Mouse (Mus musculus) stomach, postnatal 0 days (tissue): ENCODE data around the gene Hoxa9. TPM values are rescaled to one million over a fixed set of nuclear protein-coding genes. Genes with fewer than 3 reads are reported as not detected.

Source experiments
- ATAC-seq: fragments of 200-750 bp; cut with Nextera tagmentation; 2 replicates; pipeline ENCODE4 v1.8.0; 2017; ENCODE audit not compliant: low FRiP score, low TSS enrichment
- DNase-seq: peaks from one replicate; pipeline ENCODE4 v3.0.0-alpha.2; 2016; ENCODE audit warnings: low spot score
- H3K27ac ChIP-seq: fragments of 300-500 bp; sonication (generic); replicated peaks from 2 replicates; pipeline ENCODE4 v1.5.1; 2014; ENCODE audit warnings: mild to moderate bottlenecking, control low read depth
- H3K27me3 ChIP-seq: fragments of 300-500 bp; sonication (generic); 2 replicates; pipeline ENCODE4 v1.6.1; 2014; ENCODE audit warnings: low read length; ENCODE audit not compliant: control insufficient read depth, insufficient read depth
- H3K36me3 ChIP-seq: fragments of 300-500 bp; sonication (generic); 2 replicates; pipeline ENCODE4 v1.6.1; 2014; ENCODE audit warnings: low read length, mixed read lengths; ENCODE audit not compliant: control insufficient read depth, insufficient read depth
- H3K4me1 ChIP-seq: fragments of 300-500 bp; sonication (generic); replicated peaks from 2 replicates; pipeline ENCODE4 v1.6.1; 2014; ENCODE audit warnings: antibody characterized with exemption; ENCODE audit not compliant: control insufficient read depth, insufficient read depth
- H3K4me2 ChIP-seq: fragments of 300-500 bp; sonication (generic); replicated peaks from 2 replicates; pipeline ENCODE4 v1.6.1; 2014; ENCODE audit warnings: low read depth, mild to moderate bottlenecking, control low read depth, moderate library complexity
- H3K4me3 ChIP-seq: fragments of 300-500 bp; sonication (generic); 2 replicates; pipeline ENCODE4 v1.5.1; 2014; ENCODE audit warnings: low read depth, low read length, control low read depth
- H3K9ac ChIP-seq: fragments of 300-500 bp; sonication (generic); 2 replicates; pipeline ENCODE4 v1.6.1; 2014; ENCODE audit warnings: mild to moderate bottlenecking, low read length, control low read depth, mixed read lengths
- H3K9me3 ChIP-seq: fragments of 300-500 bp; sonication (generic); 2 replicates; pipeline ENCODE4 v1.6.1; 2016; ENCODE audit warnings: low read length; ENCODE audit not compliant: control insufficient read depth
- CTCF ChIP-seq: IDR thresholded peaks from 2 replicates; pipeline ENCODE4 v1.5.1; 2016; ENCODE audit warnings: antibody characterized with exemption, low read depth, mild to moderate bottlenecking, moderate library complexity
- EP300 ChIP-seq: optimal IDR thresholded peaks from 2 replicates; pipeline ENCODE3; 2016; ENCODE audit warnings: antibody characterized with exemption
- WGBS: fragments of 180-500 bp; shearing (Covaris S2); extraction: QIAGEN DNeasy Blood & Tissue Kit; methylation state at CpG from one replicate; pipeline ENCODE4 v1.1.7; 2014; 5-methylcytosine and 5-hydroxymethylcytosine counted together
- polyA plus RNA-seq: library from polyadenylated mRNA; unstranded; fragments of >200 nt; fragmentation: Nextera tagmentation; extraction: Ambion mirVana; gene quantifications from 2 replicates; pipeline ENCODE4 v1.2.1, GENCODE M21; 2015

Hoxa9 gene
- polyA plus RNA-seq, 1 experiment from 2014 or later = 0.13 TPM

- H3K4me1 ChIP-seq = no peaks in the 10 kb centered on the region
- DNase-seq = peak; percentile 79
- no peak overlapping the region for H3K4me2 ChIP-seq
- H3K9me3 ChIP-seq = no peaks in the 10 kb centered on the region
- no peak overlapping the region for H3K4me3 ChIP-seq
- no peaks in the 10 kb centered on the region for H3K36me3 ChIP-seq
- ATAC-seq = no peak
- no peak overlapping the region for H3K27ac ChIP-seq
- TF ChIP-seq CTCF (peak; percentile 89), EP300 (no peak)
- peaks cover 29% of the 10 kb centered on the region for H3K27me3 ChIP-seq
- under 1% methylated on average over 6 of the region's 6 CpGs for WGBS
- H3K9ac ChIP-seq = no peak overlapping the region
These were observed 26.1 kb upstream of the Hoxa9 start for GRCm38 (mm10) chr6:52256956-52257355.

- ATAC-seq = no peak
- 0 out of 2 replicates have a peak overlapping the region, but pooled peaks have one; percentile 6 for H3K4me3 ChIP-seq
- TF ChIP-seq CTCF (no peak), EP300 (no peak)
These were observed 22.9 kb upstream of the Hoxa9 start for GRCm38 (mm10) chr6:52253511-52254500.

DNA sequence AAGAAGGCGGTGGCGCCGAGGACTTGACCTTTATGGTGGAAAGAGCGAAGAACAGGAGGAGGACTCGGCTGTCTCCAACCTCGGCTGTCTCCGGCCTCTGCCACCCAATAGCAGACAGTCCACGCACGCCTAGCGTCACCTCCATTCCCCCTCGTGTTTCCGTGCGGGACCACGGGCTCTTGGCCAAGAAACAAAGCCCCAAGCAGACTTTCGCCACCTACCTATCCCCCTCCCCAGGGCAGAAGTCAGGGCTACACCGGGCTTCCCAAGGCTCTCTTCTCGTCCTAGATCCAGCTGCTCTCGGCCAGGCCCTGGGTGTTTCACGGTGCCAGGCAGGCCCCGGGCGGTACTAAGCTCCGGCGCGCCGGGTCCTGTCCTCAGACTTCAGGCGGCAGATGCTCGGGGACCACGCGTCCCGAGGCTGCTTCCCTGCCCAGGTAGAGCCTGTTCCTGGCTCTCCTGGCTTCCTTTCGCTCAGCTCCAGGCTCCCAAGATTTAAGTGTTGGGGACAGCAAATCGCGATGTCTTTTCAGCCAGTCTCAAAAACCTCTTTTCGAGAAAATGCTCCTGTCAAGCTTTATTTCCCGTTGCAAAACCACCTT is 22.0 kb upstream of the Hoxa9 start:
- H3K4me2 ChIP-seq = no peak overlapping the region
- no peaks in the 10 kb centered on the region for H3K36me3 ChIP-seq
- DNase-seq (no peak), ATAC-seq (no peak)
- TF ChIP-seq EP300 (no peak), CTCF (no peak)
- peaks cover 30% of the 10 kb centered on the region for H3K27me3 ChIP-seq
- no peak overlapping the region for H3K4me3 ChIP-seq
- H3K27ac ChIP-seq = no peak overlapping the region
- H3K4me1 ChIP-seq = no peaks in the 10 kb centered on the region
- no peaks in the 10 kb centered on the region for H3K9me3 ChIP-seq
- no peak overlapping the region for H3K9ac ChIP-seq
- 2% methylated on average over 35 of the region's 35 CpGs for WGBS

More at GRCm38 (mm10) chr6:52253511-52254500, 22.9 kb upstream of the Hoxa9 start:
- Histone ChIP-seq H3K36me3 (no peaks in the 10 kb centered on the region), H3K9me3 (no peaks in the 10 kb centered on the region), H3K27ac (no peak overlapping the region), H3K27me3 (peaks cover 26% of the 10 kb centered on the region), H3K9ac (no peak overlapping the region), H3K4me1 (no peaks in the 10 kb centered on the region), H3K4me2 (no peak overlapping the region)
- WGBS = 2% methylated on average over 59 of the region's 59 CpGs
- no peak for DNase-seq

- DNase-seq (no peak), ATAC-seq (no peak)
- Histone ChIP-seq H3K9me3 (no peaks in the 10 kb centered on the region), H3K9ac (no peak overlapping the region), H3K27me3 (peaks cover 33% of the 10 kb centered on the region), H3K4me3 (no peak overlapping the region), H3K27ac (no peak overlapping the region), H3K36me3 (no peaks in the 10 kb centered on the region), H3K4me2 (no peak overlapping the region), H3K4me1 (no peaks in the 10 kb centered on the region)
- no peak for TF ChIP-seq EP300
- TF ChIP-seq CTCF = no peak
- 6% methylated on average over 24 of the region's 24 CpGs for WGBS
These were observed 21.3 kb upstream of the Hoxa9 start for GRCm38 (mm10) chr6:52252016-52252774.

DNA sequence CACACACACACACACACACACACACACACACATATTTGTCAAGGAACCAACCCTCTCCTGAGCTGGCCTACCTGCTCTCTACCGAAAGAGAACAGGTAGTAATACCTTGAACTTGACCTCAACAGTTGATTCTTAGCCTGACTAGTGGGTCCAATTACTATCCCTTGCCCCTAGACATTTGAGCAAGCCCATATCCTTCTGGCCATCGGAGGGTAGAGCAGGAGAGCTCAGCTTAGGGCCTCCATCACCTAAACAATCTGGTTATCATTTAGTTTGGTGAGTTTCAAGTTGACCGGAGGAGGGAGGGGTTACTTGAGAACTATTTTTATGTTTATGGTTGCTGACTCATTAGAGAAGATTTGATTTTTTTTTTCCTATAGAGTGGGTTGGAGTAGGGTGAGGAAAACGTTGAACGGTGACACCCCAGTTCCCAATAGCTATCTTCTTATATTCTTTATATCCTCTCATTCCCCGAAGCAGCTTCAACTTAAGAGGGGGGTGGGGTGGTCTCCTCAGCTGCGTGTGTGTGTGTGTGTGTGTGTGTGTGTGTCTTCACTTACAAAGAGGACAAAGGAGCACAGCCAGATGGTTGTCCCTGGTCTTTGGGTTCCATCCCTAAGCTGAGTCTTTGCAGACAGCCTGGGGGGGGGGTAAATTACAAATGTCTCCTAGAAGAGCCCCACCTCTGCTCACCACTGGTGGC is 20.4 kb upstream of the Hoxa9 start:
- no peak overlapping the region for H3K27ac ChIP-seq
- peaks cover 30% of the 10 kb centered on the region for H3K27me3 ChIP-seq
- no peak overlapping the region for H3K4me3 ChIP-seq
- H3K36me3 ChIP-seq = no peaks in the 10 kb centered on the region
- H3K9ac ChIP-seq = no peak overlapping the region
- TF ChIP-seq EP300 (no peak), CTCF (no peak)
- no peak overlapping the region for H3K4me2 ChIP-seq
- WGBS = 15% methylated on average over 7 of the region's 7 CpGs
- no peaks in the 10 kb centered on the region for H3K9me3 ChIP-seq
- no peaks in the 10 kb centered on the region for H3K4me1 ChIP-seq
- peak; percentile 27; the same call in 1 of the 2 replicates for ATAC-seq
- no peak for DNase-seq
